Mouse (Mus musculus) layer of hippocampus, postnatal 36 days (tissue): Measurements from ENCODE around the gene Mbl2. TPM values are rescaled to one million over a fixed set of nuclear protein-coding genes. Genes with fewer than 3 reads are reported as not detected.

Experiments used
- microRNA-seq, 2 experiments: library from miRNA; unstranded; fragments of <30 nt; microRNA quantifications; one replicate each; pipeline ENCODE4 v1.2.0; 2021
- total RNA-seq, 2 experiments: library from RNA; stranded (reverse); gene quantifications; 2 replicates each; pipeline ENCODE4 v1.2.3; 2021

Gene Mbl2
- total RNA-seq, 2 experiments from 2014 or later = not detected

Small RNA genes within 50 kb of the gene (microRNA-seq; reads per million reads assigned to microRNA genes)
- gene Gm24108 = 0 reads per million in 2 experiments

Other genes with a start within 250 kb of the Mbl2 start
- not detected for gene Trpd52l3, start 229.2 kb upstream of the Mbl2 start, total RNA-seq
- gene Uhrf2, start 202.4 kb upstream of the Mbl2 start, total RNA-seq = 10 to 100 TPM; 67.2 to 82.8 TPM
- gene Gldc, start 57.5 kb upstream of the Mbl2 start, total RNA-seq = 10 to 100 TPM; 34.3 to 35.6 TPM